Comparison of ENCODE assay signal across 26 mouse cellular contexts in the genomic region with DNA sequence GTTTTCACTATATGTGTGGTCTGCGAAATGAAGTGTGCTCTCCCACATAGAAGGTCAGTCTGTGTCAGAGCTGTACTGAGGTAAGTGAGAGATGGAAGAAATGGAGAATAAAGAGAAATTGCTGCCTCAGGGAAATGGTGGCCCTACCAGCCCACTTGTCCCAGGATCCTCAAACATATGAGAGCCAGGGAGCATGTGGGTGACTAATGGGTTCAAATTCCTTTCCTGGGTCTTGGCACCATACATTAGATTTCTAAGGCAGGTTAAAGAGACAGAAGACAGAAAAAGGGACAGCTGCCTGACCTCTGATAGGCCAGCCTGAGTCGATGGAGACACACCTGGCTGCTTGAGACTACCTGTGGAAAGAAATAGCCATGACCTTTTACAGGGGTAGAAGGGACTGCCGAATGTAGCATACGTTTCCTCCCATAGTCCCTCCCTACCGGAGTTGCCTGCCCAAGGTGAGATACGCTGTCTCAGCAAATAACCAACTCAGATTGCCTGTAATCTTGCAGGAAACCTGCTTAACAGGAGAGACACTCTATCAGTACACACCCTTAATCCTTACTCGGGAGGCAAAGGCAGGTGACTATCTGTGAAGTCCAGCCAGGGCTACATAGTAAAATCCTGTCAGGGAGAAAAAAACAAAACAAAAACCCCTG. TPM values are rescaled to one million over a fixed set of nuclear protein-coding genes. Genes with fewer than 3 reads are reported as not detected.
A peak's percentile ranks its signal among the peaks of the same experiment; 100 is the strongest.
DNase-seq lines count a peak whose midpoint lies in the region; ATAC-seq and TF ChIP-seq lines count a peak whose summit lies in the region.
"Had no signal": no experiment of that assay in that cellular context is flagged by ENCODE, and none has a peak within 500 bp of the region (broad histone marks: within the 10 kb centered on the region; RNA-seq: fewer than 3 reads in every experiment).

No protein-coding gene starts in this region.

- no peaks in the 10 kb centered on the region for H3K79me2 ChIP-seq in CH12.LX (replicated peaks; ENCODE audit: control insufficient read depth, extremely low read depth, insufficient read depth, poor library complexity, severe bottlenecking)
- H3K79me2 ChIP-seq in heart, adult 2 months (replicated peaks; ENCODE audit: control insufficient read depth, insufficient read depth, low read length), result no peaks in the 10 kb centered on the region

- H3K27ac ChIP-seq in CH12.LX (ENCODE audit: insufficient read depth, low read depth) (no peak overlapping the region), ES-E14 (ENCODE audit: insufficient read depth, low read depth, low read length, poor library complexity, severe bottlenecking) (no peak overlapping the region)
- peak overlapping the region; percentile 71 for H3K27ac ChIP-seq in intestine, embryonic 16.5 days (ENCODE audit: low read length)
- peak overlapping the region; percentile 8; the same call in 1 of the 2 replicates for H3K27ac ChIP-seq in stomach, embryonic 16.5 days (ENCODE audit: low read length)
- H3K27ac ChIP-seq in heart, adult 2 months, result no peak overlapping the region
- H3K27ac ChIP-seq: forebrain, embryonic 10.5 days; gastrocnemius, adult 2 months; heart, embryonic 15.5 days; hindbrain, embryonic 14.5 days; hindbrain, postnatal 0 days had no signal

- DNase-seq in CH12.LX (ENCODE audit: extremely low read depth), result no peak
- DNase-seq in ES-E14 (ENCODE audit: low read depth, low spot score), result no peak
- no peak for DNase-seq in heart, adult 2 months
- DNase-seq in thymus, postnatal 36 days, result no peak
- DNase-seq in thymus, postnatal 25 days, result no peak
- DNase-seq: adrenal gland, adult 8-10 months; adrenal gland, postnatal 36 days; cerebellum, adult 18-20 months; cerebellum, adult 9-10 months; cerebellum, postnatal 14 days; forebrain, postnatal 0 days; gastrocnemius, adult 2 months; gastrocnemius, postnatal 14 days; heart, adult 11 months; heart, postnatal 10 days; heart, postnatal 4 days had no signal

- H3K4me3 ChIP-seq in CH12.LX (replicated peaks in 1 of 3; ENCODE audit: low read depth in 2 of 3, low read length in 2 of 3, poor library complexity in 1 of 3), result no peak overlapping the region
- no peak overlapping the region for H3K4me3 ChIP-seq in ES-E14 (ENCODE audit: insufficient read depth in 1 of 2, low read depth in 1 of 2, low read length in 2 of 2, poor library complexity in 1 of 2, severe bottlenecking in 1 of 2)
- no peak overlapping the region for H3K4me3 ChIP-seq in intestine, embryonic 16.5 days (ENCODE audit: low read length)
- no peak overlapping the region for H3K4me3 ChIP-seq in stomach, embryonic 16.5 days (replicated peaks; ENCODE audit: low read length)
- H3K4me3 ChIP-seq in heart, adult 2 months, result no peak overlapping the region
- H3K4me3 ChIP-seq: forebrain, embryonic 10.5 days; gastrocnemius, adult 2 months; heart, embryonic 12.5 days; heart, embryonic 15.5 days had no signal

- H3K36me3 ChIP-seq in CH12.LX (replicated peaks in 1 of 2; ENCODE audit: control insufficient read depth in 1 of 2, insufficient read depth in 1 of 2, low read length in 1 of 2) (no peaks in the 10 kb centered on the region), ES-E14 (ENCODE audit: control insufficient read depth, insufficient read depth, low read length, poor library complexity, severe bottlenecking) (no peaks in the 10 kb centered on the region)
- H3K36me3 ChIP-seq in intestine, embryonic 16.5 days (ENCODE audit: control insufficient read depth, insufficient read depth, low read length), result no peaks in the 10 kb centered on the region
- no peaks in the 10 kb centered on the region for H3K36me3 ChIP-seq in stomach, embryonic 16.5 days (ENCODE audit: control insufficient read depth, insufficient read depth, low read length)
- H3K36me3 ChIP-seq in heart, adult 2 months (ENCODE audit: control insufficient read depth, insufficient read depth, low read length), result no peaks in the 10 kb centered on the region
- H3K36me3 ChIP-seq: forebrain, embryonic 10.5 days; heart, embryonic 12.5 days; heart, embryonic 15.5 days had no signal

- TF ChIP-seq CTCF in CH12.LX (conservative IDR thresholded peaks at IDR 0.05 in 1 of 2, IDR thresholded peaks at IDR 0.05 in 1 of 2; ENCODE audit: low read depth in 2 of 2, low read length in 2 of 2), result no peak
- TF ChIP-seq CTCF in heart, adult 2 months (IDR thresholded peaks at IDR 0.05), result no peak

- no peak for TF ChIP-seq POLR2A in CH12.LX (IDR thresholded peaks at IDR 0.05; ENCODE audit: low read depth, low read length)
- no peak for TF ChIP-seq POLR2A in heart, adult 2 months (IDR thresholded peaks at IDR 0.05; ENCODE audit: insufficient read depth, low read depth, low read length)

- H3K9me3 ChIP-seq in CH12.LX (replicated peaks; ENCODE audit: low read length), result no peaks in the 10 kb centered on the region
- no peaks in the 10 kb centered on the region for H3K9me3 ChIP-seq in ES-E14 (ENCODE audit: control insufficient read depth, insufficient read depth, low read depth, low read length)
- no peaks in the 10 kb centered on the region for H3K9me3 ChIP-seq in intestine, embryonic 16.5 days (ENCODE audit: control insufficient read depth, low read length)
- no peaks in the 10 kb centered on the region for H3K9me3 ChIP-seq in stomach, embryonic 16.5 days (replicated peaks; ENCODE audit: control insufficient read depth, low read length)
- H3K9me3 ChIP-seq: forebrain, embryonic 10.5 days; heart, embryonic 12.5 days; heart, embryonic 15.5 days had no signal

- 72% methylated on average over 7 of the region's 7 CpGs for WGBS in intestine, embryonic 16.5 days
- 58% methylated on average over 7 of the region's 7 CpGs for WGBS in stomach, embryonic 16.5 days
- 77% methylated on average over 7 of the region's 7 CpGs for WGBS in heart, adult 2 months

- TF ChIP-seq EP300 in CH12.LX (IDR thresholded peaks at IDR 0.05; ENCODE audit: low read length), result no peak
- TF ChIP-seq EP300 in heart, adult 2 months (IDR thresholded peaks at IDR 0.05; ENCODE audit: insufficient read depth, low read depth, low read length), result no peak

- peak; percentile 91 for ATAC-seq in intestine, embryonic 16.5 days
- peak; percentile 77 for ATAC-seq in stomach, embryonic 16.5 days (ENCODE audit: insufficient read depth, low FRiP score)
- ATAC-seq: activated CD4-positive, CD25-positive, alpha-beta regulatory T cell, adult 4 months; forebrain, embryonic 14.5 days; forebrain, postnatal 0 days; hindbrain, postnatal 0 days; inflammation-experienced regulatory T-cells, adult 6 months had no signal

- TF ChIP-seq RAD21 in CH12.LX (IDR thresholded peaks at IDR 0.05; ENCODE audit: low read depth, low read length), result no peak

- H3K4me1 ChIP-seq in CH12.LX (ENCODE audit: control insufficient read depth in 1 of 2, insufficient read depth in 2 of 2) (peaks cover 4 to 5% of the 10 kb centered on the region in 2 experiments; a peak in 1 of 4 replicates), ES-E14 (ENCODE audit: control insufficient read depth in 2 of 2, insufficient read depth in 2 of 2, low read length in 2 of 2, poor library complexity in 1 of 2) (no peaks in the 10 kb centered on the region; a peak in 2 of 4 replicates)
- no peaks in the 10 kb centered on the region for H3K4me1 ChIP-seq in intestine, embryonic 16.5 days (ENCODE audit: control insufficient read depth, insufficient read depth, low read length)
- H3K4me1 ChIP-seq in stomach, embryonic 16.5 days (ENCODE audit: control insufficient read depth, insufficient read depth, low read length), result no peaks in the 10 kb centered on the region
- H3K4me1 ChIP-seq in heart, adult 2 months (ENCODE audit: control insufficient read depth, insufficient read depth, low read length), result no peaks in the 10 kb centered on the region
- H3K4me1 ChIP-seq: heart, embryonic 12.5 days; heart, embryonic 15.5 days had no signal

- no peaks in the 10 kb centered on the region for H3K27me3 ChIP-seq in CH12.LX (replicated peaks)
- no peaks in the 10 kb centered on the region; the same call in 1 of the 2 replicates for H3K27me3 ChIP-seq in intestine, embryonic 16.5 days (replicated peaks; ENCODE audit: control insufficient read depth, insufficient read depth, low read length)
- no peaks in the 10 kb centered on the region; the same call in none of the 2 replicates for H3K27me3 ChIP-seq in stomach, embryonic 16.5 days (ENCODE audit: control insufficient read depth, insufficient read depth, low read length)
- no peaks in the 10 kb centered on the region for H3K27me3 ChIP-seq in heart, adult 2 months (ENCODE audit: control insufficient read depth, insufficient read depth, low read length)
- H3K27me3 ChIP-seq: heart, embryonic 12.5 days; heart, embryonic 15.5 days had no signal

- no peak overlapping the region for H3K4me2 ChIP-seq in CH12.LX (ENCODE audit: insufficient read depth, low read depth, poor library complexity, severe bottlenecking)
- H3K4me2 ChIP-seq in intestine, embryonic 16.5 days (ENCODE audit: low read depth, low read length), result no peak overlapping the region
- no peak overlapping the region for H3K4me2 ChIP-seq in stomach, embryonic 16.5 days (ENCODE audit: low read depth, low read length)
- H3K4me2 ChIP-seq: heart, embryonic 12.5 days; heart, embryonic 15.5 days; hindbrain, embryonic 14.5 days had no signal

- H3K9ac ChIP-seq in CH12.LX (ENCODE audit: insufficient read depth, low read depth) (no peak overlapping the region), ES-E14 (ENCODE audit: insufficient read depth, low read depth, low read length, poor library complexity, severe bottlenecking) (no peak overlapping the region)
- no peak overlapping the region for H3K9ac ChIP-seq in intestine, embryonic 16.5 days (ENCODE audit: low read depth, low read length)
- no peak overlapping the region for H3K9ac ChIP-seq in stomach, embryonic 16.5 days (ENCODE audit: low read length)
- no peak overlapping the region for H3K9ac ChIP-seq in heart, adult 2 months (ENCODE audit: low read depth, low read length)
- H3K9ac ChIP-seq: forebrain, postnatal 0 days; heart, embryonic 12.5 days; heart, embryonic 15.5 days; hindbrain, embryonic 14.5 days had no signal

- dilution Hi-C loops in CH12.LX (cut with MboI; ENCODE audit: extremely low pct_ligation_motif_present, extremely low pct_unique_long_range_greater_than_20kb, low sequenced_read_pairs), result no loop called here

- in situ Hi-C loops in CH12.LX (cut with MboI; ENCODE audit: low pct_ligation_motif_present, low pct_unique_long_range_greater_than_20kb, low sequenced_read_pairs), result no loop called here
- in situ Hi-C loops in ES-E14 (cut with MboI; ENCODE audit: low sequenced_read_pairs in 2 of 2, unreplicated experiment in 2 of 2), result no loop called here

- intact Hi-C loops in heart, adult 2 months (cut with DNase I), result no loop called here

RNA-seq across cellular contexts. Expression of a gene that starts 15.4 kb away (rescaled TPM):
- total RNA-seq in CH12.LX (2012; rRNA removed) (3.5 and 4.4 TPM in 2 replicates), CH12.LX (2014; rRNA removed) (5.0 and 5.3 TPM in 2 replicates), ES-E14 (2012; rRNA removed) (1.9 and 2.7 TPM in 2 replicates)
- 6.6 and 7.6 TPM in 2 replicates for polyA plus RNA-seq in CH12.LX (2012; ENCODE audit: insufficient read length, low read depth)
- 1.5 and 2.2 TPM in 2 replicates for polyA plus RNA-seq in intestine, embryonic 16.5 days (2015; fragmentation: Nextera tagmentation; extraction: Ambion mirVana)
- 1.7 and 2.3 TPM in 2 replicates for polyA plus RNA-seq in stomach, embryonic 16.5 days (2015; fragmentation: Nextera tagmentation; extraction: Ambion mirVana)
- 1 to 10 TPM; 1.3 to 1.7 TPM for total RNA-seq in heart, adult 2 months (2021)
- polyA plus RNA-seq in heart, adult 2 months (2012; rRNA removed), result 1.4 and 1.8 TPM in 2 replicates

RNA-seq across cellular contexts. Expression of a gene that starts 52.4 kb away (rescaled TPM):
- total RNA-seq in CH12.LX (2012; rRNA removed) (78.2 and 87.5 TPM in 2 replicates), CH12.LX (2014; rRNA removed) (106 and 115 TPM in 2 replicates), ES-E14 (2012; rRNA removed) (65.1 and 82.7 TPM in 2 replicates)
- 82.7 and 98.6 TPM in 2 replicates for polyA plus RNA-seq in CH12.LX (2012; ENCODE audit: insufficient read length, low read depth)
- 48.1 and 48.9 TPM in 2 replicates for polyA plus RNA-seq in intestine, embryonic 16.5 days (2015; fragmentation: Nextera tagmentation; extraction: Ambion mirVana)
- 31.1 and 42.6 TPM in 2 replicates for polyA plus RNA-seq in stomach, embryonic 16.5 days (2015; fragmentation: Nextera tagmentation; extraction: Ambion mirVana)
- 10 to 100 TPM; 13.9 to 16.4 TPM for total RNA-seq in heart, adult 2 months (2021)
- polyA plus RNA-seq in heart, adult 2 months (2012; rRNA removed), result 9.2 and 13.1 TPM in 2 replicates

Comparison
In these comparisons a context has a peak if more than half of its experiments do, and no peak if none do; other contexts are left out.
1. H3K27ac ChIP-seq: peak in intestine, embryonic 16.5 days (single experiment) and stomach, embryonic 16.5 days (single experiment); none in CH12.LX (single experiment), ES-E14 (single experiment) and heart, adult 2 months (single experiment).